Mouse (Mus musculus): ENCODE results near the gene Gpr176. TPM values are rescaled to one million over a fixed set of nuclear protein-coding genes. Genes with fewer than 3 reads are reported as not detected.

Gene Gpr176
- total RNA-seq (2021): 10 to 100 TPM; 12.5 to 13.1 TPM

DNA sequence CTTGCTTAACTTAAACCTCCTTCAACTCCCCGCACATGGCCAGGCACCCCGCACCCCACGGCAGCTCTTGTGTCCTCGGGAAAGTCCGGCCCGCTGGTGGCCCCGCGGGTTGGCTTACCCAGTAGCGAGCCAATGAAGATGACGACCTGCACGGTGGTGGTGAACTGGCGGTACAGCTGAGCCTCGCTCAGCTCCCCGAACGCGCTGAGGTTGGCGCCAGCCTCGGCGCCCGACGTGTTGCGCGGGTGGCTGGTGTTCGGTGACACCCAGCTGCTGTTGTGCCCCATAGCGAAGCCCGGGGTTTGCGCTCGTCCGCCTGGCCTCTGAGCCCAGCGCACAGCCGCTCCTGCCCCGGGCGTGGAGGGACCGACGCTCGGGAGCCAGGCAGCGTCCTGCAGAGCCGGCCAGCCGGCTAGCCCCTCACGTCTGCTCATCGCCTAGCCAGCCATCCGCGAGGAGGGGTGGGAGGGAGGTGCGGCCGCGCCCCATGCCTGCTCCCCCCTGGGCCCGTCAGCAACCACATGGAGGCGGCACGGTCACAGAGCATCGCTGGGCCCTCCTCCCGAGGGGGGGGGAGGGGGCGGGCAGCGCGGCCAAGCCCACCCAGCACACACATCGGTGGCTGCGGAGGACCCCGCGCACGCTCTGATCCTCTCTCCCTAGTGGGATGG lies at the start of gene Gpr176:
Gene Gpr176, minus strand, starts transcription at position 519 of the 671 bp plus-strand sequence.
- DNase-seq (ENCODE audit: extremely low spot score in 1 of 2, low spot score in 1 of 2): peak; percentile 27 to 41

DNA sequence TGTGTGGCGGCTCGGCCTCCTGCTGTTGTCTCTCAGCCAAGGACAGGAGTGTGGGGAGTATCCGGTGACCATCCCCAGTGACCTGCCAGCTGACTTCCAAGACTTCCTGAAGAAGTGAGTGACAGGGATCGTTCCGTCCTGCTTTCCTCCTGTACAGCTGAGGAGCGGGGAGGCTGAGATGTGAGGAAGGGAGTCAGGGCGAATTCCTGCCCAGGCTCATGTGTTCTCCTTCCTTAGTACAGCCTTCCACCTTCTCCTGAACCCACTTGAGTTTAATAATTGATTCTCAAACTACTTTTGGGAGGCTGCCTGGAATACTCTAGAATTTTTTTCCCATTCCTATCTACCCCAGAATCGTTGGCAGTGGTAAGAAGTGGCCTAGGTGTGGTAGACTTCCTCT lies 49.2 kb upstream of the Gpr176 start:
- no peak for DNase-seq (ENCODE audit: extremely low spot score in 1 of 2, low spot score in 1 of 2)

DNA sequence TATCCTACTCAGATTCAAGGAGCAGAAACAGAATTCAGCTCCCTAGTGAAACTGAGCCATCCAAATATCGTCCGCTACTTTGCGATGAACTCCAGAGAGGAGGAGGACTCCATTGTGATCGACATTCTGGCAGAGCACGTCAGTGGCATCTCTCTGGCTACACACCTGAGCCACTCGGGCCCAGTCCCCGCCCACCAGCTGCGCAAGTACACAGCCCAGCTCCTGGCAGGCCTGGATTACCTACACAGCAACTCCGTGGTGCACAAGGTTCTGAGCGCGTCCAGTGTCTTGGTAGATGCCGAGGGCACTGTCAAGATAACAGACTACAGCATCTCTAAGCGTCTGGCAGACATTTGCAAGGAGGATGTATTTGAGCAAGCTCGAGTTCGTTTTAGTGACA lies 48.7 kb upstream of the Gpr176 start:
- no peak for DNase-seq (ENCODE audit: extremely low spot score in 1 of 2, low spot score in 1 of 2)

DNA sequence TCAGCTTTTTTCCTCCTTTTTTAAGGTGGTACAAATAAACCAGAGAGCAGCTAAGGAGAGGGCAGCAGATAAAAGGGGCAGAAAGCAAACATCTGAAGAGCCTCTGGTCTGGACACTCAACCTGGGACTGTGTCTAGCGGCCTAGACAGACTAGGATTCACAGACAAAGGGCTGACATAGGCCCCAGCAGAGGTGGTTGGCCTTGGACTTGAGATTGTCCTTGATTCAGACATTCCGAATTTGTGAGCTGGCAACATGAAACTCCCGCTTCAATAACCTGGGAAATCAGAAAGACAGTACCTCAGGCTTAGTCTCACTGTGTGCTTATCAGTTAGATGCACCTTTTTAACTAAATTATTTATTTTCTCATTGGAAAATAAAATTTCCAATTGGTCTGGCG lies 44.9 kb upstream of the Gpr176 start:
- no peak for DNase-seq (ENCODE audit: extremely low spot score in 1 of 2, low spot score in 1 of 2)

DNA sequence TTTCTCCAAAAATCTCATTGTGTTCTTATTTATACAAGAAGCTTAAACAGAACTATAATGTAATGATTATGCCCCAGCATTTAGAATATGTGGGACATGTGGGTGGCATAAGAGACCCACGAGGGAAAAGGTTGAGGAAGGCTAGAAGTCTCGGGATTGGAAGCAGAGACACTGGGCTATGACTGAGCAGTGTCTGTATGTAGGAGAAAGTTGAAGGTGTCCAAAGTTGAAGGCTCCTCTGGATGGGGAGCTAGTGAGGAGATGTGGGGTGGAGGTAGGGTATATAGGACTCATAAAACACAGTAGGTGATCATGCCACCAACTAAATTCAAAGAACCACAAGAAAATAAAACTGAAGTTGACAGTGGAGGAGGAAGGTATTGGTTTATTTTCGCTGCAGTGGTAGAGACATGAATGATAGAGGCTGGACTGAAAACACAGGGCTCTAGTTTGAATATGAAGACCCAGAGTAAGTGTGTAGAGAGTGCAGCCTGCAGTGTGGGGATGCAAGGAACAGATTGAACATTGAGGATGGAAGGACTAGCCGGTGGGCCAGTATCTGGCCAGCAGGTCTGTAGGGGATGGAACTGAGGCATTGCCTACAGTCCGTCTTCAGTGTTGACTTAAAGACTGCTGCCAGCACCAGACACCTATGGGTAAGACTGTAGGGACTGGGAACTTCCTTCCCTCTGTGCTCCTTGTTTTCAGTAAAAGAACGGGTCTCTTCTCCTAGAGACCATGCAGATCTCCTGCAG lies 42.6 kb upstream of the Gpr176 start:
- no peak for DNase-seq (ENCODE audit: extremely low spot score in 1 of 2, low spot score in 1 of 2)

DNA sequence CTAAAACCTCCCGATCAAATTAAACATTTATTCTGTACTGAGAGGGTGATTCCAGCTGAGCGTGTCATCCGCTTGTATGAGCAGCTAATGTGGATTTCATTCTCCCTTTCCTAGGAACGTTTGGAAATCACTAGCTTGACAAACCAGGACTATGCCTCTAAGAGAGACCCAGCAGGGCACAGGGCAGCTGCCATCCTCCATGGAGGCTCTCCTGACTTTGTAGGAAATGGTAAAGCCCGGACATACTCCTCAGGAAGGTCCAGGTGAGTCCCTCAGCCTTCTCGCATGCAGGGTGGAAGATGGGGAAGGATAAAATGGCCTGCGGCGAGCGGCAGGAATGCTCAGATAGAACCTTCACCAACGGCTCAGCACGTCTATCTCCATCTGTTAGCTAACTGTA lies 39.6 kb upstream of the Gpr176 start:
- DNase-seq (ENCODE audit: extremely low spot score in 1 of 2, low spot score in 1 of 2): no peak

DNA sequence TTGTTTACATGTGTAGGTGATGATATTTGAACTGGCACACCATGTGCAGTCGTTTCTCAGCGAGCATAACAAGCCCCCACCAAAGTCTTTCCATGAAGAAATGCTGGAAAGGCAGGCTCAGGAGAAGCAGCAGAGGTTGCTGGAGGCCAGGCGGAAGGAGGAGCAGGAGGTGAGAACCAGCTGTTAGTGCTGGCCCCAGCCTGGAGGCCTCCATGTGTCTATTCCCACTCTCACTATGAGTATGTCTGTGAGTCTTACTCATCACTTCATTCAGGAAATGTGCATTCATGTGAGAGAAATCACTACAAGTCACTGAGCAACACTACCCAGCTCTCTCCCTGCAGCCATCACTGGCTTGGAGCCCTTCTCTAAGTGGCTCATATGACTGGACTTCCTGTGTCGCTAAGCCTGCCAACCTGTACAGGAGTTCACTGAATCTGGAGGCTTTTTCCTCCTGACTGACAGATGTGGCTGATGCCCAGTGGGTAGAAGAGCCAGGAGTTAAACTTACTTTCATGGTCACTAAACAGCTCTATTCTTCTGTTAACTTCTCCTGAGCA lies 35.2 kb upstream of the Gpr176 start:
- no peak for DNase-seq (ENCODE audit: extremely low spot score in 1 of 2, low spot score in 1 of 2)

DNA sequence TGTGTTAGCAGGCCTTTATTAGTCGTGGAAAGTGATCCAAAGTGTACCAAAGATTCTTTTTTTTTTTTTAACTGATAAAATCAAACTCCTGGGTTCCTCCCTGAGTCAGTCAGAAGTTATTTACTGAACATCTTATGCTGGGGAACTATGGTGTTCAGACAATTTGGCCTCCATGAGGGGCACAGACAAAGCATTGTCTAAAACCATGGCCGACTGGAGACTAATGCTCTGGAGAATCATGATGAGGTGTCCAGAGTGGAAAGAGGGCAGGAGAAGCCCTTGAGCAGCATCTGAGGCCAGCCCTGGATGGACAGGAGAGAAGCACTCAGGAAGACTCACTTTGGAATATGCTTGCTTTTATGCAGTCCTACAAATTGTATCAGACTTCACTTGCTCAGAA lies 33.6 kb upstream of the Gpr176 start:
- DNase-seq (ENCODE audit: extremely low spot score in 1 of 2, low spot score in 1 of 2): no peak

DNA sequence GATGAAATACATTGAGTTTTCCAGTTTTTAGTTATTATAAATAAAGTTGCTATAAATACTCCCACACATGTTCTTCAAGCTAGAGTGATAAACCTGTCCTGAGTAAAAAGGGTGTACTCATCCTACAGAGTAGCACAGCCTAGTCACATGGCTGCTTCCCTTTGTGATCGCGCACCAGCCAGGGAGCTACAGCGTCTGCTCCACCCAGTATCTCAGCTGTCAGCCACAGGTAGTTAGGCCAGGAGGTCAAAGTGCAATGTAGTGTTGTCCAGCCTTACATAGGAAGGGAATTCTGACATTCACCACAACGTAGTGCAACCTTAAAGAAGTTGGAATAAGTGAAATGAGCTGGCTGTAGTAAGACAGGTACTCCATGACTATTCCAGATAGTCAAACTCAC lies 32.3 kb upstream of the Gpr176 start:
- no peak for DNase-seq (ENCODE audit: extremely low spot score in 1 of 2, low spot score in 1 of 2)

DNA sequence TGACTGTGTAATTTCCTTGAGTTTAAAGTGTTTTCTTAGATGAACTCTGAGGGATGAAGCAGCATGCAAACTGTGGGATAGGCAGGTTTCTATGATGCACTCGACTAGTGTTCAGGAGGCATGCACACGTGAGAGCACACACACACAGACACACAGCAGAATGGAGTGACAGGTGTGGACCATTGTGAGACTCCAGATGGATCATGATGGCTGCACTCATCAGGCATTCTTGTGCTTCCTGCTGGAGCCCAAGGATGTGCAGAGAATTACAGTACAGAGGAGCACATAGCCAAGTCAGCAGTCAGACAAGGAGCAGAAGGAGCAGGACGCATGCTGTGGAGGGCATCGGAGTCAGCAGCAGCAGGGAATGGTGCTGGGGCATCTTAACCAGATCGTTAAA lies 31.1 kb upstream of the Gpr176 start:
- no peak for DNase-seq (ENCODE audit: extremely low spot score in 1 of 2, low spot score in 1 of 2)

DNA sequence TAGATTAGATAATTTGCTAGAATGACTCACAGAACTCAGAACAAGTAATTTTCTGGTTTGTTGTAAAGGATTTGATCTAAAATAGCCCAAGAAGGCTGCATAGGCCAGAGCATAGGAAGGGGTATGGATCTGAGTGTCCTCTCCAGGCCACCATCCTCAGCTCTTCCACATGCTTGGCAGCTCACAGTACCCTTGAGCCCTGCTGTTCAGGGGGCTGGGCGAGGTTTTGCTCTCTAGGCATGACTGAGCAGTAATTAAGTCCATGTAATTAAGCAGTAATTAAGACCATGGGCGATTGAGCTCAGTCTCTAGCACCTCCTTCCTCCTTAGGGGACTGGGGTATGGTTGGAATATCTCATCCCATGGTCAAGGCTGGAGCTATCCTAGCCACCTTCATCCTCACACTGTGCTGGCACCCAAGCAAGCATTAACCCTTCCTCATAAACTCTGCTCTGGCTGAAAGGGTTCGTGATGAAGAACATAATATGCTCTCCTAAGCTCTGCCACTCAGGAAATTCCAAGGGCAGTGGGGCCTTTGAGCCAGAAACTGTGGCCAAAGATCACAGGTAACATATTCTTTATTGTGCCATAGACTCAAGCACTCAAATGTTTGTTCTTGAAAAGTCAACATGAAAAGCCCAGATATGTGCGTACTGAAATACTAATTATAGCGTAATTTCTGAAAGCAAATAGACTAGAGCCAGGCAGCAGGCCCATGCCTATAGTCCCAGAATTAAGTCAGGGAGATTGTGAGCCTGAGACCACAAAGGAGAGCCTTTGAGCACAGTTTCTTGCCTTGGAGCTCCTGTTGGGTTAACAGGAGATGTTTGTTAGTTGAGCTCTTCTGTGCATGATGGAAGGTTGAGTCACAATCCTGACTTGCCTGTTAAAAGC lies 28.9 kb upstream of the Gpr176 start:
- no peak for DNase-seq (ENCODE audit: extremely low spot score in 1 of 2, low spot score in 1 of 2)

DNA sequence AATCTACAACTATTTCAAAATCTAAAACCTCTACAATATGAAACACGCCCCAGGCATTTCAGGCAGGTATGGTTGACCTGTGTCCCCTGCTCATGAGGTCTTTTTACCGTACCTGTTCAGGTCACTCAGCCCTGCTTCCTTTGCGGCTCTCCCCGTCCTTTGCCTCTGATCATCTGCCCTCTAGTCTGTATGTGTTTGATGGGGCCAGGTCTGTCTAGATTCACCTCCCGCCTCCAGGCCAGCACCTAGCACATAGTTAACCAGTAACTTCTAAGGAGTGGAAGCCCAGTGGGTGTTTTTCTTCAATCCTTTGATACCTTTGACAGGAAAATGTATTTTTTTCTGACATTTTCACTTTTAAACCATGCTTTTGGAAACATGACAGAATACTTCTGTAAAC lies 26.5 kb upstream of the Gpr176 start:
- DNase-seq (ENCODE audit: extremely low spot score in 1 of 2, low spot score in 1 of 2): no peak

DNA sequence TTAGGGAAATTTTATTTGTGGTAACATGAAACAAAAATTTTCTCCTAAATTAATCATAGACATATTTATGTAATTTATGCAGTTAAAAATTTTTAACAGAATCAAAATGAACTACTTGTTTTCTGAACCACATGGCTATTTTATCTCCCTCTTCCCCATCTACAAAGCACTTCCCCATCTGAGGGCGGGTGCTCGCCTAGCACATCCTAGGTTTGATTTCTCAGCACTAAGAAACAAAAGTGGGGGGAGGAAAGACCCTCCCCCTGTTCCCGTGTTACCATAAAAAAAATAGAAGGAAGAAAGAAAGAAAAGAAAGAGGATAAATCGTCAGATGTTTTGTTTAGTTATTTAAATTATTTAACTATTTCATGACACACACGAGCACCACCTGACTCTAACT lies 18.0 kb upstream of the Gpr176 start:
- DNase-seq (ENCODE audit: extremely low spot score in 1 of 2, low spot score in 1 of 2): no peak

DNA sequence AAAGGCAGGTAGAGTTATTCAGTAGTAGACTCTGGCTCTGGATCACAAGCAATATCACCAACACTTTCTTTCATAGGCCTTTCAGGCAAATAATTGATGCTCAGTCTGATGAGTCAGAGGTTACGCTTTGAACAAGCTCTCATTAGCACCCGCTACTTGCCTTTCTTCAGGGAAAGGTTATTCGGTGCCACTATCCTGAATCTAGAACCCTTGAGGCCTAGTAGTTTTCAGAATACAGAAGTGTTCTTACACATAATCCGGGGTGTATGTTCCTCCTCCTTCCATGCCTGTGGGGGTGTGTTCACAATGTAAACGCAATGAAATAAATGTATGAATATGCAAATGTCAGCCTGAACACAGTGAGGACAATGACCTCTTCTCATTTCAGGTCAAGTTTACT lies 16.9 kb upstream of the Gpr176 start:
- no peak for DNase-seq (ENCODE audit: extremely low spot score in 1 of 2, low spot score in 1 of 2)

DNA sequence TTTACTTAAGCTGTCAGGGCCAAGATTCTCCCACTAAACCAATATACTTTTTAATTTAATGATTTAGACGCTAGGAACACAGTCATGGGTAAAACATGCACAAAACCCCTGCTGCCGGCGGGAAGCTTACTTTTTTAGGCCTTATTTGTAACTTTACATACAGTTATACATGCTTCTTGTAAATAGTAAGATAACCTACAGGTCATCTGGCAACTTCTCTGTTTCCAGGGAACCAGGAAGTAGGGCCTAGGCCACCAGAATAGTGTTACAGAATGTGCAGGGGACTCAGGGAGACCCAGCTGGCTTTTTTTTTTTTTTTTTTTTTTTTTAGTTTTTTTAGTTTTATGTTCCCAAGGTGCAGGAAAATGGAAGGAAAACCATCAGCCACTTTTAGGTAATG lies 16.4 kb upstream of the Gpr176 start:
- DNase-seq (ENCODE audit: extremely low spot score in 1 of 2, low spot score in 1 of 2): no peak

DNA sequence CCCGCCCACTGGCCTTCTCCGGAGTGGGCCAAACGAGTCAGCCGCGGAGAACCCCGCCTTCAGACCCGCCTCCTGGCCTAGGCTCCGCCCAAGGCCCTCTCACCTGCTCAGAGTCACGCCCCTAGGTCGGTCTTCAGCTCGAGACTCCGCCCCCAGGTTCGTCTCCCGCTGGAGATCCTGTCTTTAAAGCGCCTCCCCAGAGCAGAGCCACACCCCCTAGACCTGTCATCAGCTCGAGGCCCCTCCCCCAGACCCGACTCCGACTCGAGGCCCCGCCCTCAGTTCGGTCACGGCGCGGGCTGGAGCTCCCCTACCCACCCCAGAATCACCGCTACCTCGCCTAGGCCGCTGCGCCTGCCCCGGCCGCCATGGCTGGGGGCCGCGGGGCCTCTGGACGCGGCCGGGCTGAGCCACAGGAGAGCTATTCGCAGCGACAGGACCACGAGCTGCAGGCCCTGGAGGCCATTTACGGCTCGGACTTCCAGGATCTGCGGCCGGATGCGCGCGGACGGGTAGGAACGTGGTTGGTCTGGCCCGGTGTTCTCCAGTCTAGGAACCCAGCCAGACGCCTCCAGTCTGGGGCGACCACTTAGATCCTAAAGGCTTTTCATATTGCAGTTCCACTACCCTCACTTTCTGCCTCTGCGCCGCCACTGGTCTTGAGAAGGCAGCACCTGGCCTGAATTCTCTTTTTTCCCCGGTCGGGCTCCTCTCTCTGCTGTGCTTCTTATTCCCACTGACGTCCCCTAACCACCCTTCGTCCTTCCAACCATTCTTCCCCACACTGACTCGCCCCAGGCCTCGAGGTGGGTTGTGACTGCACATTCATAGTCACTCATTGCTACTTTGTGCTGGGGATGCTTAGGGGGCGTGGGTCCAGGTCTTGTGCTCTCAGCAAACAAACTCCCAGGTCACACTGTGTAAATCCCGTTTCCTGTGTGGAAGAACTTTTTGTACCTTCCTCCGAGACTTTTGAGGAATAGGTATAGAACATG lies 15.4 kb upstream of the Gpr176 start, which contains the start of gene Eif2ak4:
Gene Eif2ak4, plus strand, starts transcription at position 278 of the 995 bp plus-strand sequence.
- DNase-seq (ENCODE audit: extremely low spot score in 1 of 2, low spot score in 1 of 2): peak; percentile 85 to 93

DNA sequence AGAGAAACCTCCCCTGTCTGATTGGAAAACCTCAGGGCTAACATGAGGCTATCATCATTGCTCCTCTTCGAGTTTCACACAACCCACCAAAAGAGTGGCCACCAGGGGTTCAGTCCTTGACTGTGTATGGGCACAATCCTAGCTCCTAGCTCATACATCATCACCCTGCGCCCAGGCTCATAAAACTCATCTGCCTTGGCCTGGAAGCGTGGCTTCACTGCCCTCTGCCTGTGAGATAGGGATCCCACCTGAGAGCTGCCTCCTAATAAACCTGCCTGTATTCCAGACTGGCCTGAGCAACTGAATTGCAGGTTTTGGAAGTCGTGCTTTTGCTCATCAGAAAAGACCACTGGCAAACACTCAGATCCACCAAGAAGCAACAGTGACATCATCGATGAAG lies 10.2 kb upstream of the Gpr176 start:
- no peak for DNase-seq (ENCODE audit: extremely low spot score in 1 of 2, low spot score in 1 of 2)

DNA sequence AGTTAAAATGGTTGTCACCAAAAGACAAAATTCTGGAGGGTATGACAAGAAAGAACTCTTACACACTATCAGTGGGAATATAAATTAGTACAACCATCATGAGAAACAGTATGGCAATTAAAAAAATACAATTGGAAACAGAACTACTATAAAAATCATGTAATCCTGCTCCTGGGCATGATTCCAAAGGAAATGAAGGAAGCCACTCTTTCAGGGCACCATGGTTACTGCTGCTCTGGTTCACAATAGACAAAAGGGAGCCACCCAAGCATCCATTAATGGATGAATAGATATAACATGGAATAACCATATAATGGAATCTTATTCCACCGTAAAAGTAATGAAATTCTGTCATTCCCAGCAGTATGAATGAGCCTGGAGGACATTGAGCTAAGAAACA lies 6.5 kb upstream of the Gpr176 start:
- no peak for DNase-seq (ENCODE audit: extremely low spot score in 1 of 2, low spot score in 1 of 2)

DNA sequence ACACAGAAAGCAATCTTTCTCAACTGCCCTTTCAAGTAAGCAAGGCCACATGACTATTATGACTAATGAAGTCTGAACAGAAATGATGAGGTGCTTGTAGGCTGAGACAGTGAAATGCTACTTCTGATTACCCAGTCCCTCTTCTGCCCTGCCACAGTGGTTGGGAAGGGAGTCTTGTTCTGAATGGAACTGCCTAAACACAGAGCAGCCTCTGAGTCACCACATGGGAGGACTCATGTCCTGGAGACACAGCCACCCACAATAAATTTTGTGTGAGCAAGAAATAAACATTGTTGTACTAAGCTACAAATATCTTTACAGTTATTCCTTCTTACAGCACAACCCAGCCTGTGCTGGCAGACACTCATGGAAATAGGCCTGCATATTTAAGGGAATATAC lies 2.7 kb upstream of the Gpr176 start:
- no peak for DNase-seq (ENCODE audit: extremely low spot score in 1 of 2, low spot score in 1 of 2)

DNA sequence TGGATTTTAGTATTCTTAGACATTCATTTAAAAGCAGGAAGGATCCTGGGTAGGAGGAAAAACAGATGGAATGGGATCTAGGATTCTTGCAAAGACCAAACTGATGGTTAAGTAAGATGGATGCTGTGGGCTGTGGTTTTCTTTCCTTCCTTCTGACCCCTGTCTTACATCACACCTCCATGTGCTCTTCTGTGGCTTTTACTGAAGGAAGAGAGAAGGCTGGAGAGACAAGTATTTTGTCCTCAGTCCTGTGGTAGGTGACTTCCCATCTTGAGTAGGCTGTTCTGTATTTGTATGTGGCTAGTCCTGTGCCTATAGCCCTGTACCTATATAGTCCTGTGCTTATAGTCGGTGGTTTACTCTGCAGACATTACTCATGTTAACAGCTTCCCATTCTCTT lies 2.3 kb upstream of the Gpr176 start:
- no peak for DNase-seq (ENCODE audit: extremely low spot score in 1 of 2, low spot score in 1 of 2)

Measured in layer of hippocampus, postnatal 25 days (tissue).